Mouse (Mus musculus): ENCODE data around the gene Tagap.

DNA sequence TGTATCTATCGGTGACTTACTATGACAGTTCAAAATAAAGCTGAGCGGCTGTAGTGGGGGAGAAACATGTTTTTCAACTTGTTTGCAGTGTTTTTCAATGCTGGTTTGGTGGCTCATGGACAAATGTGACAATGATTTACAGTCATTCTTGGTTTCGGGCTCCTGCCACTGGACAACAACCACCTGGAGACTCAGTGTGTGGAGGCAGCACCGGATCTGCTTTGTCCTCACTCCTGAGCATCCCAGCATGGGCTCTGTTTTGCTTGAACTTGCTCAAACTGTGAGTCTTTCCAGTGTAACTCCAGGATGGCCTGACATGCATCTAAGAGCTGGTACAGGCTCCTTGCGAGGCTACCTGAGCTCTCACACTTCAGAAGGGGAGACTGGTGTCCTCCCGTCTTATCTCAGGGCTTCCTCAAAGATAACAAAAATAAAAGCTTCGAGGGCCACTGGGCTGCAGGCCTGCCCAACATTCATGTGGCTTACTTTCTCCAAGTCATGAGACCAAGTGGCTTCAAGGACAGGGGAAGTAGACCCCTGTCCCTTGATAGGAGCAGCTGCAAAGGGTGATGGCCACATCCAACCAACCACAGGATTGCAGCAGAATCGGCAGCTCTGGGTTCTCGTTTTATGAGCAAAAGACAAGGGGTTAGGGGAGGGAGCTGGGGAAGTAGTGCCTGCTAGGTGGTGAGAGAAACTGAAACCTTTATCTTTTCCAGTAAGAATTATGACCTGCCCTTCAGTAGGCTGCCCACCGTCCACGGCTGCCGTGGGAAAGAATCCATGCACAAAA, 8.8 kb upstream of the Tagap start:
- TF ChIP-seq CTCF (IDR thresholded peaks at IDR 0.05; ENCODE audit: low read depth) = no peak
- no peak for TF ChIP-seq EP300 (IDR thresholded peaks at IDR 0.05; ENCODE audit: low read depth)
